Mouse (Mus musculus) bone marrow, adult 2 months (tissue): ENCODE data around the gene March8.

Experiments used
- CTCF ChIP-seq: fragments of 200-500 bp; IDR thresholded peaks from 2 replicates; pipeline ENCODE4 v1.5.1; 2011; ENCODE audit warnings: low read length, control low read depth; ENCODE audit not compliant: control insufficient read depth, insufficient read depth
- POLR2A ChIP-seq: fragments of 200-500 bp; IDR thresholded peaks from 2 replicates; pipeline ENCODE4 v1.6.1; 2011; ENCODE audit warnings: low read depth, mild to moderate bottlenecking, control low read depth, low read length, borderline replicate concordance; ENCODE audit not compliant: control insufficient read depth

DNA sequence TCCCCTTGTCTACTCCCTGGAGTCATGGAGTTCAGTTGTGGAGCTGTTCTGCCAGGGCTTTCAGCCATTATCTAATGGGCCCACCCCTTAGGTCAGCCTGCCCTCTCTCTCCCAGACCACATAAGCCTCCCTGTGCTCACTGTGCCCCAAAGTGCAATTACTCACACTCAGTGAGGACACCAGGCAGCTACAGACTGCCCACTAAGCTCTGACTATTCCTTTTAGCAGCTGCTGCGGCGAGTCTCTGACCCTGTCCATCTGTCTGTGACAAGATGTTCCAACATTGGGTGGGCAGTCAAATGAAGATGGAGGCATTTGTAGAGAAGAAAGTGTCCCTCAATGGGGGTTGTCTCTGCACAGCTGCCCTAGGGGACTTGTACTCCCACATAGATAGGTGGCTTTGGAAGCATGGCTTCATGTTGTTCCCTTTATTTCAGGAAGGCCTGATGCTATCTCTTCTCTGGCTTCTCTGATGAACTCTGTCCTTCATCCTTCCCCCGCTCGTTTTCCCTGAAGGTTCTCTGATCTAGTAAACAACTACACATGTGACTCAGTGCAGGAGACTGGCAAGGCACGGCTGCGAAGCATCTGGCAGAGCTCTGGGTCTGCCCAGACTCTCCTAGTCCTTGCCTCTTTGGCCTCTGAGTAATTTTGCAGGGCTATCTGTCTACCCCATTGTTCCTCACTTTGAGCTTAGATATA lies 70.3 kb downstream of the March8 start:
- no peak for TF ChIP-seq CTCF
- no peak for TF ChIP-seq POLR2A
